Comparison of ENCODE assay signal across 18 mouse cellular contexts in genomic region chr4:127365433-127365832, GRCm38 (mm10). TPM values are rescaled to one million over a fixed set of nuclear protein-coding genes. Genes with fewer than 3 reads are reported as not detected.
DNase-seq lines count a peak whose midpoint lies in the region; ATAC-seq and TF ChIP-seq lines count a peak whose summit lies in the region.
"Had no signal": no experiment of that assay in that cellular context is flagged by ENCODE, and none has a peak within 500 bp of the region (broad histone marks: within the 10 kb centered on the region; RNA-seq: fewer than 3 reads in every experiment).

No protein-coding gene starts in this region.

- no peaks in the 10 kb centered on the region for H3K36me3 ChIP-seq in hindbrain, embryonic 10.5 days
- H3K36me3 ChIP-seq in hindbrain, postnatal 0 days (ENCODE audit: insufficient read depth, low read length), result no peaks in the 10 kb centered on the region
- H3K36me3 ChIP-seq in embryonic facial prominence, embryonic 14.5 days (ENCODE audit: control insufficient read depth, insufficient read depth, low read length), result no peaks in the 10 kb centered on the region
- no peaks in the 10 kb centered on the region for H3K36me3 ChIP-seq in midbrain, embryonic 16.5 days (ENCODE audit: control insufficient read depth, insufficient read depth, low read length)
- H3K36me3 ChIP-seq: limb, embryonic 12.5 days had no signal

- no peak overlapping the region for H3K9ac ChIP-seq in hindbrain, postnatal 0 days (replicated peaks; ENCODE audit: low read length)
- H3K9ac ChIP-seq in embryonic facial prominence, embryonic 14.5 days (ENCODE audit: low read depth, low read length), result no peak overlapping the region
- peak overlapping the region; percentile 3; the same call in 1 of the 2 replicates for H3K9ac ChIP-seq in midbrain, embryonic 16.5 days (ENCODE audit: low read depth, low read length)
- H3K9ac ChIP-seq: liver, postnatal 0 days had no signal

- H3K27ac ChIP-seq in hindbrain, embryonic 10.5 days, result peak overlapping the region; percentile 70
- H3K27ac ChIP-seq in hindbrain, postnatal 0 days, result no peak overlapping the region
- no peak overlapping the region for H3K27ac ChIP-seq in embryonic facial prominence, embryonic 14.5 days (replicated peaks; ENCODE audit: low read depth, low read length)
- H3K27ac ChIP-seq in midbrain, embryonic 16.5 days (ENCODE audit: low read length), result peak overlapping the region; percentile 19; the same call in 1 of the 2 replicates
- H3K27ac ChIP-seq: kidney, postnatal 0 days; limb, embryonic 12.5 days had no signal

- ATAC-seq in hindbrain, postnatal 0 days, result no peak
- ATAC-seq in embryonic facial prominence, embryonic 14.5 days (ENCODE audit: low read depth), result peak; percentile 69; the same call in 1 of the 2 replicates
- no peak for ATAC-seq in midbrain, embryonic 16.5 days
- ATAC-seq: forebrain, embryonic 16.5 days; liver, postnatal 0 days had no signal

- H3K9me3 ChIP-seq in hindbrain, embryonic 10.5 days, result no peaks in the 10 kb centered on the region
- no peaks in the 10 kb centered on the region for H3K9me3 ChIP-seq in hindbrain, postnatal 0 days (ENCODE audit: low read length)
- no peaks in the 10 kb centered on the region for H3K9me3 ChIP-seq in embryonic facial prominence, embryonic 14.5 days (ENCODE audit: control insufficient read depth, low read length)
- no peaks in the 10 kb centered on the region for H3K9me3 ChIP-seq in midbrain, embryonic 16.5 days (replicated peaks; ENCODE audit: control insufficient read depth, low read length, poor library complexity, severe bottlenecking)
- H3K9me3 ChIP-seq: limb, embryonic 12.5 days had no signal

- peak; percentile 20 for DNase-seq in cerebellum, adult 9-11 months
- DNase-seq in cerebellum, adult 8-10 months, result no peak
- DNase-seq in hindbrain, embryonic 10.5 days (ENCODE audit: low spot score), result no peak
- DNase-seq in hindbrain, postnatal 0 days (ENCODE audit: low spot score), result no peak
- DNase-seq in embryonic facial prominence, embryonic 14.5 days (ENCODE audit: low spot score), result peak; percentile 36
- no peak for DNase-seq in urinary bladder, postnatal 10 days (ENCODE audit: low spot score)
- DNase-seq in layer of hippocampus, postnatal 14 days (ENCODE audit: low spot score in 2 of 2), result no peak
- DNase-seq: cerebellum, adult 2 months; gastrocnemius, postnatal 14 days; liver, postnatal 0 days; lung, postnatal 4 days had no signal

- H3K4me2 ChIP-seq in hindbrain, postnatal 0 days (ENCODE audit: low read depth, low read length), result no peak overlapping the region
- no peak overlapping the region for H3K4me2 ChIP-seq in embryonic facial prominence, embryonic 14.5 days (ENCODE audit: low read depth, low read length)
- no peak overlapping the region for H3K4me2 ChIP-seq in midbrain, embryonic 16.5 days (ENCODE audit: low read length)
- H3K4me2 ChIP-seq: limb, embryonic 12.5 days had no signal

- TF ChIP-seq CTCF in hindbrain, postnatal 0 days (IDR thresholded peaks at IDR 0.05; ENCODE audit: low read depth), result no peak

- peaks cover 6% of the 10 kb centered on the region; the same call in 1 of the 2 replicates for H3K27me3 ChIP-seq in hindbrain, embryonic 10.5 days (ENCODE audit: insufficient read depth, poor library complexity, severe bottlenecking)
- H3K27me3 ChIP-seq in hindbrain, postnatal 0 days (ENCODE audit: insufficient read depth, low read length), result no peaks in the 10 kb centered on the region
- no peaks in the 10 kb centered on the region for H3K27me3 ChIP-seq in embryonic facial prominence, embryonic 14.5 days (replicated peaks; ENCODE audit: control insufficient read depth, insufficient read depth, low read length)
- H3K27me3 ChIP-seq in midbrain, embryonic 16.5 days (ENCODE audit: control insufficient read depth, insufficient read depth, low read depth, low read length), result no peaks in the 10 kb centered on the region

- WGBS in hindbrain, embryonic 10.5 days, result 21% methylated on average over 5 of the region's 5 CpGs
- WGBS in hindbrain, postnatal 0 days, result 23% methylated on average over 5 of the region's 5 CpGs
- 11% methylated on average over 5 of the region's 5 CpGs for WGBS in embryonic facial prominence, embryonic 14.5 days
- WGBS in midbrain, embryonic 16.5 days, result 23% methylated on average over 5 of the region's 5 CpGs

- H3K4me3 ChIP-seq in hindbrain, embryonic 10.5 days, result no peak overlapping the region
- no peak overlapping the region for H3K4me3 ChIP-seq in hindbrain, postnatal 0 days (ENCODE audit: low read length)
- no peak overlapping the region for H3K4me3 ChIP-seq in embryonic facial prominence, embryonic 14.5 days (ENCODE audit: low read depth, low read length)
- H3K4me3 ChIP-seq in midbrain, embryonic 16.5 days (ENCODE audit: low read depth, low read length), result no peak overlapping the region
- H3K4me3 ChIP-seq: limb, embryonic 12.5 days had no signal

- peaks cover 37% of the 10 kb centered on the region for H3K4me1 ChIP-seq in hindbrain, embryonic 10.5 days (replicated peaks)
- H3K4me1 ChIP-seq in hindbrain, postnatal 0 days (ENCODE audit: insufficient read depth, low read length), result no peaks in the 10 kb centered on the region; the same call in 1 of the 2 replicates
- no peaks in the 10 kb centered on the region for H3K4me1 ChIP-seq in embryonic facial prominence, embryonic 14.5 days (ENCODE audit: control insufficient read depth, insufficient read depth, low read length)
- H3K4me1 ChIP-seq in midbrain, embryonic 16.5 days (ENCODE audit: control insufficient read depth, insufficient read depth, low read length), result peaks cover 11% of the 10 kb centered on the region; the same call in 1 of the 2 replicates

RNA-seq across cellular contexts. Expression of gene Gjb5, which starts 7.5 kb away (rescaled TPM):
- polyA plus RNA-seq in hindbrain, embryonic 10.5 days (2016; fragmentation: Nextera tagmentation; extraction: Ambion mirVana), result 0.85 and 2.1 TPM in 2 replicates
- 0.40 and 0.73 TPM in 2 replicates for total RNA-seq in hindbrain, postnatal 0 days (2014; rRNA removed)
- 0.51 and 0.57 TPM in 2 replicates for polyA plus RNA-seq in hindbrain, postnatal 0 days (2015; fragmentation: Nextera tagmentation; extraction: Ambion mirVana)
- 1.1 and 1.4 TPM in 2 replicates for polyA plus RNA-seq in embryonic facial prominence, embryonic 14.5 days (2014; fragmentation: Nextera tagmentation; extraction: Ambion mirVana)
- 0.18 TPM in 1 of 2 replicates, not detected in the other for polyA plus RNA-seq in midbrain, embryonic 16.5 days (2015; fragmentation: Nextera tagmentation; extraction: Ambion mirVana)
- total RNA-seq in layer of hippocampus, postnatal 14 days (2021), result not detected
- total RNA-seq: layer of hippocampus, postnatal 25 days; MEL had no signal
- polyA plus RNA-seq: spleen, adult 2 months had no signal

RNA-seq across cellular contexts. Expression of gene Gjb4, which starts 11.6 kb away (rescaled TPM):
- polyA plus RNA-seq in hindbrain, embryonic 10.5 days (2016; fragmentation: Nextera tagmentation; extraction: Ambion mirVana), result 0.15 and 0.21 TPM in 2 replicates
- total RNA-seq in hindbrain, postnatal 0 days (2014; rRNA removed), result not detected in 2 replicates
- polyA plus RNA-seq in hindbrain, postnatal 0 days (2015; fragmentation: Nextera tagmentation; extraction: Ambion mirVana), result not detected in 2 replicates
- 0.60 and 1.3 TPM in 2 replicates for polyA plus RNA-seq in embryonic facial prominence, embryonic 14.5 days (2014; fragmentation: Nextera tagmentation; extraction: Ambion mirVana)
- polyA plus RNA-seq in midbrain, embryonic 16.5 days (2015; fragmentation: Nextera tagmentation; extraction: Ambion mirVana), result 0.13 and 0.14 TPM in 2 replicates
- not detected for total RNA-seq in layer of hippocampus, postnatal 14 days (2021)
- total RNA-seq: gastrocnemius, postnatal 14 days; layer of hippocampus, postnatal 25 days; MEL had no signal
- polyA plus RNA-seq: forebrain, embryonic 16.5 days; limb, embryonic 12.5 days; liver, postnatal 0 days; spleen, adult 2 months had no signal

RNA-seq across cellular contexts. Expression of gene Gjb3, which starts 34.8 kb away (rescaled TPM):
- polyA plus RNA-seq in hindbrain, embryonic 10.5 days (2016; fragmentation: Nextera tagmentation; extraction: Ambion mirVana), result 2.2 and 6.2 TPM in 2 replicates
- 0.21 and 0.83 TPM in 2 replicates for total RNA-seq in hindbrain, postnatal 0 days (2014; rRNA removed)
- polyA plus RNA-seq in hindbrain, postnatal 0 days (2015; fragmentation: Nextera tagmentation; extraction: Ambion mirVana), result 0.44 and 0.59 TPM in 2 replicates
- 5.4 and 5.7 TPM in 2 replicates for polyA plus RNA-seq in embryonic facial prominence, embryonic 14.5 days (2014; fragmentation: Nextera tagmentation; extraction: Ambion mirVana)
- 0.11 and 0.55 TPM in 2 replicates for polyA plus RNA-seq in midbrain, embryonic 16.5 days (2015; fragmentation: Nextera tagmentation; extraction: Ambion mirVana)
- total RNA-seq in layer of hippocampus, postnatal 14 days (2021), result 1 to 10 TPM in 1 of 2 experiments, under 1 TPM in 1; 0.35 to 1.0 TPM
- total RNA-seq: gastrocnemius, postnatal 14 days; MEL had no signal
- polyA plus RNA-seq: forebrain, embryonic 16.5 days had no signal

RNA-seq across cellular contexts. Expression of gene Gja4, which starts 51.6 kb away (rescaled TPM):
- polyA plus RNA-seq in hindbrain, embryonic 10.5 days (2016; fragmentation: Nextera tagmentation; extraction: Ambion mirVana), result 13.5 and 18.8 TPM in 2 replicates
- 20.8 and 30.8 TPM in 2 replicates for total RNA-seq in hindbrain, postnatal 0 days (2014; rRNA removed)
- 19.4 and 20.5 TPM in 2 replicates for polyA plus RNA-seq in hindbrain, postnatal 0 days (2015; fragmentation: Nextera tagmentation; extraction: Ambion mirVana)
- 20.0 and 20.7 TPM in 2 replicates for polyA plus RNA-seq in embryonic facial prominence, embryonic 14.5 days (2014; fragmentation: Nextera tagmentation; extraction: Ambion mirVana)
- polyA plus RNA-seq in midbrain, embryonic 16.5 days (2015; fragmentation: Nextera tagmentation; extraction: Ambion mirVana), result 18.1 and 20.8 TPM in 2 replicates
- total RNA-seq in layer of hippocampus, postnatal 14 days (2021), result 1 to 10 TPM; 7.7 to 8.6 TPM
- total RNA-seq: MEL had no signal

Comparison
In these comparisons a context has a peak if more than half of its experiments do, and no peak if none do; other contexts are left out.
1. DNase-seq: peak in cerebellum, adult 9-11 months (single experiment) and embryonic facial prominence, embryonic 14.5 days (single experiment); none in cerebellum, adult 8-10 months (single experiment), hindbrain, embryonic 10.5 days (single experiment), hindbrain, postnatal 0 days (single experiment), urinary bladder, postnatal 10 days (single experiment) and layer of hippocampus, postnatal 14 days (0 of 2).
2. H3K27ac ChIP-seq: peak in hindbrain, embryonic 10.5 days (single experiment) and midbrain, embryonic 16.5 days (single experiment); none in hindbrain, postnatal 0 days (single experiment) and embryonic facial prominence, embryonic 14.5 days (single experiment).